Mouse (Mus musculus) lung, adult 2 months (tissue): ENCODE measurements at regions not wholly inside any gene's neighbourhood (a gene's known extent, or its start where the extent isn't known, plus 50 kb on each side); places are given as distances from the start of the nearest gene placed in this dataset.

ENCODE experiments used
- DNase-seq: peaks from one replicate; pipeline ENCODE4 v3.0.0; 2022
- H3K4me1 ChIP-seq: fragments of 200-500 bp; 2 replicates; pipeline ENCODE4 v1.6.1; 2011; ENCODE audit warnings: low read length; ENCODE audit not compliant: control insufficient read depth, insufficient read depth
- H3K4me3 ChIP-seq: fragments of 200-500 bp; replicated peaks from 2 replicates; pipeline ENCODE3; 2011; ENCODE audit warnings: low read depth, mild to moderate bottlenecking, control low read depth, low read length; ENCODE audit errors: extremely low read depth
- CTCF ChIP-seq: fragments of 200-500 bp; IDR thresholded peaks from 2 replicates; pipeline ENCODE4 v1.5.1; 2011; ENCODE audit warnings: mild to moderate bottlenecking, low read length, control low read depth; ENCODE audit not compliant: insufficient read depth
- POLR2A ChIP-seq: fragments of 200-500 bp; IDR thresholded peaks from 2 replicates; pipeline ENCODE4 v1.6.1; 2011; ENCODE audit warnings: low read depth, mild to moderate bottlenecking, control low read depth, low read length, borderline replicate concordance; ENCODE audit errors: extremely low read depth
- WGBS: fragments of 180-500 bp; shearing (Covaris S2); methylation state at CpG from one replicate; pipeline ENCODE4 v1.1.7; 2018; 5-methylcytosine and 5-hydroxymethylcytosine counted together

DNA sequence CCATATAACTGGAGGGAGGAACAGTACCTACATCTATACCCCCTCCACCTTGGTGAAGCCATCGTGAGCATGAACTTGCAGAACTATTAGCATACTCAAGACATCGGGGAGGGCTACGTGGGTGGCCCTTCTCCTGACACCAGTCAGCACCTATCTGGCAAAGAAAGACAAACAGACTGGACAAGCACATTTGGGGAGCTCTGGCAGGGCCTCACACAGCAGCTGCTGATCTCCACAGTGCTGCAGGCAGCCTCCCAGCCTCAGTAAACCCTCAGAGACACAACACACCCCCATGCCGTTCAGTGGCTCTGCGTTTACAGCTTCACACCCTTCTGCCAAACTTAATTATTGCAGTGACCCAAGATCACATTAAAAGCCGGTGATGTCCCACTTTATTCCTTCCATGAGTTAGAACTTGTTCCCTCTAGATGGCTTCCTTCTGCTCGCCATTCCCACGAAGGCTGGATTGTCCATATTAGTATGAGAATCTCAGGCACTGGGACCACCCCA, 161.7 kb downstream of the Fam43a start:
- Histone ChIP-seq H3K4me1 (no peaks in the 10 kb centered on the region), H3K4me3 (no peak overlapping the region)
- TF ChIP-seq POLR2A (no peak), CTCF (no peak)
- no peak for DNase-seq
- 63% methylated on average over 8 of the region's 8 CpGs for WGBS

DNA sequence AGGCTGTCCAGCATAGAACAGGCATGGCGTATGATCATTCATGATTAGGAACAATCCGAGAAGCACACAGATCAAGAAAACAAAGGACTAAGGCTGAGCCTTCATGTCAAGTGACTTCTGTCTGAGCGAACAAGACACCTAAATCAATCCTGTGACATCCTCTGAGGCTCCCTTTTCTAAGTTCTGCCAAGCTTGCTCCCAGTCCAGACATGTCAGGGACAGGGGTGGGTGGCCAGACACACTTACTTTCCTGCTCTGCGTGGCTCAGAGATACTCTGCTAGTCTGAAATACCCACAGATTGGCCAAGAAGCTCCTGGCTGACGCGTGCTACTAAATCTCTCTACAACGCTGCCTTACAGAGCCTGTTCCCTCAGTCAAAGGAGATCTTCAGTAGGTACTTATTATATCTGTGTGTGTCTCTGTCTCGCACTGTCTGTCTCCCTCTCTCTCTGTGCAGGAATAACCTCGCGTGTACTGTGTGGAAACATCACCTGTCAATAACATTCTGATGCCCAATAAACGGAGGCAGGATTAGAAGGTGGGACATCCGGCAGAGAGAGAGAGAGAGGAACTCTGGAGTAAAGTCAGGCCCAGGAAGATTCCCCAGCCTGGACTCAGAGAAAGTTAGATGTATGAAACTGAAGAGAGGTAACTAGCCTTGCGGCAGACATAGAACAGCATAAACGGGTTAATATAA, 163.5 kb downstream of the Fam43a start:
- no peaks in the 10 kb centered on the region for H3K4me1 ChIP-seq

DNA sequence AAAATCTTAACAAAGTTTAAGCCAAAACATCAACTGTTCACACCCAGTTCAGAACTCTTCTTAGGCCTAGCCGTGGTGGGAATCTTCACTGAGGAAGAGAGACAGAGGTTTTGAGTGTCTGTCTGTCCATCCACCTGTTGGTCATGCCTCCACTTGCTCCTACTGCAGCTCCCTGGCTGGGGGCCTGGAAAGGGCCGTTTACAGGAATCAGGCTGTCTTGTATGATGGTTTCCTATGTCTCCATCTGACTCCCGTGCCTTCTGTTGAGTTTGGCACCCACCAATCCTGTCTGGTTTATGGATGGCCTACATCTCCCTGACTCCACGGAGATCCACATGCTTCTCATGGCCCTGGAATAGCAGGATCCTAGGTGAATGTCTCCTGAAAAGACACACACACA, 166.1 kb downstream of the Fam43a start:
- H3K4me3 ChIP-seq: no peak overlapping the region
- H3K4me1 ChIP-seq: peaks cover 6% of the 10 kb centered on the region
- no peak for DNase-seq
- TF ChIP-seq CTCF (no peak), POLR2A (no peak)
- WGBS: 83% methylated on average over 4 of the region's 4 CpGs

More for the DNA sequence above, 163.5 kb downstream of the Fam43a start:
- no peak for TF ChIP-seq POLR2A
- no peak for TF ChIP-seq CTCF
- no peak overlapping the region for H3K4me3 ChIP-seq
- 86% methylated on average over 14 of the region's 14 CpGs for WGBS
- DNase-seq: no peak

DNA sequence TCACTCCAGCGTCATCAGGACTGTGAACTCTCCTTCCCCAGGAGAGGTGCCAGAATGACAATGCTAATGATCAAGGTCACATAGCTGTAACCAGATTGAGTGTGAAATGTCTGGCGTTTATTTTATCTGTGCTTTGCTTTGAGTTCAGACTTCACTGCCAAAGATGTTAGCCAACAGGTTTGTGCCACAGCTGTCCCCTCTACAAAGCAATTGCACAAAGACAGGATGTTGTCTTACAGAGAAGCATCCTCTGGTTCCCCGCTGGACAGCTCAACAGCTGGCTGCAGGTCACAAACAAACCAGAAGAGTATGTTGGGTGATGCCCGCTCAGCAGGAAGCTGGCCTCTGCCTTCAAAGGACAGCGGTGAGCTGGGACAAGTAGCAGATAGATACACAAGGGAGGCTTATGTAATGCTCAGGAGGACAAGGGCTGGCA, 169.5 kb downstream of the Fam43a start:
- WGBS: 14% methylated on average over 5 of the region's 5 CpGs
- Histone ChIP-seq H3K4me3 (no peak overlapping the region), H3K4me1 (peaks cover 9% of the 10 kb centered on the region)
- TF ChIP-seq CTCF: no peak
- TF ChIP-seq POLR2A: no peak
- no peak for DNase-seq

DNA sequence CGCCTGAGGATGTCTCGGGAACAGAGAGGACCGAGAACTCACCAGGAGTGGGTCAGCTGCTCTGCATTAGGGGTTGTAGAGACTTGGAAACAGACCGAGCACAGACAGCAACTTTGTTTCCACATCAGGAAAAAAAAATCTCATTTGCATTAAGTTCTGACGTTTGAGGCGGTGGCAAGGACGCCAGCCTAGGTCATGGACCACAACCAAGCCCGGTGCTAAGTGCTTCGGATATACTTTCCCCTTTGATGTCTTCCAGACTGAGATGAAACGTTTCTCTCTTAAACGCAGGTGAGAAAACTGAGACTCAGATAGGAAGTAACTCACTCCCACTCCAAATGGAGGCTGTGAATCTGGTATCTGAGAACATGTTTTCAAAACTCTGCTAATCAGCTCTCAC, 169.9 kb downstream of the Fam43a start:
- 27% methylated on average over 11 of the region's 11 CpGs for WGBS
- no peak overlapping the region for H3K4me3 ChIP-seq
- H3K4me1 ChIP-seq: peaks cover 9% of the 10 kb centered on the region
- no peak for DNase-seq
- no peak for TF ChIP-seq POLR2A
- TF ChIP-seq CTCF: no peak

DNA sequence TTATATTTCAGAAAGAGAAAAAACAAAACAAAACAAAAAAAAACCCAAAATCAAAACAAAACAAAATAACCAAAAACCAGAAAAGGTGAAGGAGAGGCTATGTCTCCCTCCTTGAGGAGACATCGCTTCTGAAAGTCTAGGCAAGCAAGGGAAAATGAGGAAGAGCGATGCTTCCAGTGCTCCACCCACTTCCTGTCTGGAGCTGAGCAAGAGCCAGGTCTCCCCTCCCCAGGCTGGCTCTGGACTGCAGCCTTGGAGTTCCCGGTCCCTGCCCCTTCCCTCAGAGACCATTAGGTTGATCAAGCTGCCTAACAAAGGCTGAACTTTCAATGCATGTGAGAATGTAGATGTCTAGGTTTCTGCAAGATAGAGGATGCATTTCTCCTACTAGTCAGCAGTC, 173.3 kb downstream of the Fam43a start:
- no peak for DNase-seq
- no peak for TF ChIP-seq POLR2A
- no peak for TF ChIP-seq CTCF

DNA sequence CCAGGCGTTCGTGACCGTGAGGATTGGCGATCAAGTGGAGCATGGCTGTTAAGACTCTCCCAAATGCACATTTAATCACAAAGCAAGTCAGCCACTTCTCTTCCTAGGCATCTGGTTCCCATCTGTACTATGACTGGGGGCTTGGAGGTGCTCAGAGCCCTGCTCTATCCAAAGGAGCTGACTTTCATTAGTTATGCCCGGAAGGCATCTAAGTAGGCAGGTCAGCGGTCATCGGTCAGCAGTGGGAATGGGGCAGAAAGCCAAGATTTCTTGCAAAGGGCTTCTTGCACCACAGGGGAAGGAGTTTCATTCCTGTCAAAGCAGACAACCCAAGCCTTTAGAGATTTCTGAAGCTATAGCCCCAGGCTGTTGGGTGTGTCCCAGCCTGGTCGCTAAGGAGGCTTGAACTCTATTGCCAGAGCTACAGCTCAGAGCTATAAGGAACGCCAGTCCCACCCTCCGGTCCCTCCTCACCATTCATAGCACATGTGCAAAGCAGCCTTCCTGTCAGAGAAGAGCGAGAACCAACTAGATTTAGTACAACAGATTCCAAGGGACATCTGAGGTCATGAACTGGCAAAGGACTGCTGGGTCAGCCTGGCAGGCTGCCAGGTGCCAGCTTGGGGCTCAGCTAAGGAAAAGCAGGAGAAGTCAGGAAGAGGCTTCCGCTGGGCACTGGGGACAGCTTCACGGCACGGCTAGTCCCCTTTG, 175.6 kb downstream of the Fam43a start:
- Histone ChIP-seq H3K4me1 (peaks cover 13% of the 10 kb centered on the region; the same call in 1 of the 2 replicates), H3K4me3 (no peak overlapping the region)
- DNase-seq: peak; percentile 47
- WGBS: 53% methylated on average over 14 of the region's 14 CpGs
- TF ChIP-seq POLR2A: no peak
- TF ChIP-seq CTCF: no peak

More for the DNA sequence above, 173.3 kb downstream of the Fam43a start:
- H3K4me3 ChIP-seq: no peak overlapping the region
- peaks cover 19% of the 10 kb centered on the region for H3K4me1 ChIP-seq
- WGBS: 25% methylated on average over 3 of the region's 3 CpGs

DNA sequence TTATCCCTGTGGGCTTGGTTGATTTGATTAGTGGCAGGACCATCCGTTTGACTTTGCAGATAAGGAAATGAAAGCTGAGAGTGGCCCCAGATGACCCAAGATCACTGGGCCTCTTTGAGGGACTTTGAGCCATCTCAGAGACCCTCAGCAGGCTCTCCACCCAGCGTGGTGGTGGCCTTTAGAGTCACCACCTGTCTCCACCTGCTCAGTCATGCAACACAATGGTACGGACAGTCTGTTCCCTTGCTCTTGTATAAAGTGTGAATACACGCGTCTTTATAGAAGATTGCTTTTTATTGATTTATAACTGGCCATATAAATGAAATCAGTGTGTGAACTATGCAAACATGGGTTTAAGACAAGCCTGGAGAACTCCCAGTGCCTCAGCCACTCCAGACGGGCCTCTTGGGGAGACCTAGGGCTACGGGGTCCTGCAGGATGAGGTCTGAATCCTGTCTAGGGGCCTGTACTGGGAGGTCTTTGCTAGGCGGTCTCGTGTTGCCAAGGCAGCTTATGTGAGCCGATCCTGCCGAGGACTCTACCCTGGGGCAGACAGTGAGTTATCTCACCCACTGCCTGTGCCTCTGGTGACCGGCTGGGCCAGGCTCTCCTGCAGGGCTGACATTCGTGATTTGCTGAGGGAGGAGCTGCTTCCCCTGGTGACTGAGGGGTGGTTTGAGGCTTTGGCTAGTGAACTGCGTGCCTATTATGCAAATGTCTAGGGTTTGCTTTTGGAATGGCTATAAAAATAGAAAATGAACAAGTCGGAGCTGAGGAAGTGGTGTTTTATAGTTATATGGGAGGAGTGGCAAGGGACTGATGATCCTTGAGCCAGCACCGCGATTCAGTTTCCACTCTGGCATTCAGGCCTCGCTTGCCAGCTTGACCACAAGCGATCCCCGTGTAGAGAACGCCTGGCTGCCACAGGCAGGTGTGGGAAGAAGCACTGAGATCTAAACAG, 176.5 kb downstream of the Fam43a start:
- WGBS: 55% methylated on average over 21 of the region's 21 CpGs
- no peak for DNase-seq
- Histone ChIP-seq H3K4me1 (peaks cover 13% of the 10 kb centered on the region; the same call in 1 of the 2 replicates), H3K4me3 (no peak overlapping the region)
- TF ChIP-seq CTCF: no peak
- no peak for TF ChIP-seq POLR2A

DNA sequence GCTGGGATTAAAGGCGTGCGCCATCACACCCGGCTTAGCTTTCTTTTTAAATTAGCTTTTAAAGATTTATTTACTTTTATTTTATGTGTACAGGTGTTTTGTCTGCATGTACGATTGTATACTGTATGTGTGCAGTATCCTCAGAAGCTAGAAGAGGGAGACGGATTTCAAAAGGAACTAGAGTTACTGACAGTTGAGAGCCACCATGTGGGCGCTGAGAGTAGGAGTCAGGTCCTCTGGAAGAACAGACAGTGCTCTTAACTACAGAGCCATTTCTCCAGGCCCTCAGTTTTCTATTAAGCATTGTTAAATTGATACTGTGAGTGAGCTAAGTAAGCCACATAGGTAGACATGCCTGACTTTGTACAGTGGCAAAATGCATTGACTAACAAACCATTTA, 177.9 kb downstream of the Fam43a start:
- no peak for DNase-seq
- TF ChIP-seq POLR2A: no peak
- Histone ChIP-seq H3K4me1 (peaks cover 13% of the 10 kb centered on the region; the same call in 1 of the 2 replicates), H3K4me3 (no peak overlapping the region)
- WGBS: 92% methylated on average over 6 of the region's 6 CpGs

DNA sequence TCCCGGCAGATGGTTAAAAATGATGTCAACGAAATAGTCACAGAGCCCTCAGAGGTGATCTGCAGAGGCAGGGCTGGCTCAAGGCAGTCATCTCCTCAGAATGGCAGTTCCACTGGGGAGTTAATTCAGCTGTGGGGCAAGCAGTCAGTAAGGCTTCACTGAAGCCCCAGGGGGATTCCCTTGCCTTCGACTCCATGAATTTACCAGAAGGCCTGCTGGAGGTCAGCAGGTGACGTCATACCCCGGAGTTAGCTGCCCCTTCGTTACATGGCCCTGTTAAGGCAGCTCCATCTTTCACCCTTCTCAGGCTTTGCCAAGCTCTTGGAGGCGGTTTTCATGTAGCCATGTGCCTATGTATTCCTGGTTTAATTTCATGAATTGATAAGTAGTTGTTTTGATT, 178.6 kb downstream of the Fam43a start:
- 71% methylated on average over 7 of the region's 7 CpGs for WGBS
- DNase-seq: no peak
- Histone ChIP-seq H3K4me3 (no peak overlapping the region), H3K4me1 (peaks cover 12% of the 10 kb centered on the region; the same call in 1 of the 2 replicates)
- TF ChIP-seq POLR2A: no peak
- no peak for TF ChIP-seq CTCF
